Mouse (Mus musculus) ES-Bruce4 (cell line): ENCODE data around the gene Ppp1r2.

Source experiments
- CTCF ChIP-seq: IDR thresholded peaks from one replicate; pipeline ENCODE4 v1.8.1; 2011; ENCODE audit warnings: low read depth, low read length
- EP300 ChIP-seq: IDR thresholded peaks from 2 replicates; pipeline ENCODE4 v1.6.1; 2011; ENCODE audit warnings: low read depth, low read length; ENCODE audit not compliant: insufficient read depth

- TF ChIP-seq EP300 (no peak), CTCF (no peak)
These were observed 43.3 kb upstream of the Ppp1r2 start for GRCm38 (mm10) chr16:31318418-31318817.
